Mouse (Mus musculus) erythroblast, adult 5-6 weeks (primary cell): ENCODE measurements around the gene Nup107. TPM values are rescaled to one million over a fixed set of nuclear protein-coding genes. Genes with fewer than 3 reads are reported as not detected.
A peak's percentile ranks its signal among the peaks of the same experiment; 100 is the strongest.
"Not testable (repeated sequence)": the region's sequence is repeated elsewhere in the genome, so short reads cannot be mapped to it uniquely, and the experiment has no call there.

Experiments
- ATAC-seq: replicated peaks from 2 replicates; pipeline ENCODE4 v1.8.0; 2016; ENCODE audit warnings: moderate number of reproducible peaks, mild to moderate bottlenecking, moderate TSS enrichment, inconsistent platforms; ENCODE audit not compliant: poor library complexity, low FRiP score, severe bottlenecking
- total RNA-seq, 2 experiments: library from RNA; stranded (forward) in 1 of 2; stranded (reverse) in 1 of 2; fragments of 150-400 nt in 1 of 2; fragments of 200-764, 138-1000 nt in 1 of 2; gene quantifications; 2 replicates each; pipeline versions ENCODE4 v1.2.3 to v1.2.4; 2015 to 2017; ENCODE audit warnings: low replicate concordance in 2 of 2

Nup107 gene
- total RNA-seq, 2 experiments from 2014 or later: 14.6 to 24.7 TPM

- peak; percentile 80 for ATAC-seq
Observed at GRCm38 (mm10) chr10:117709930-117710603, 82.4 kb downstream of the Nup107 start.

DNA sequence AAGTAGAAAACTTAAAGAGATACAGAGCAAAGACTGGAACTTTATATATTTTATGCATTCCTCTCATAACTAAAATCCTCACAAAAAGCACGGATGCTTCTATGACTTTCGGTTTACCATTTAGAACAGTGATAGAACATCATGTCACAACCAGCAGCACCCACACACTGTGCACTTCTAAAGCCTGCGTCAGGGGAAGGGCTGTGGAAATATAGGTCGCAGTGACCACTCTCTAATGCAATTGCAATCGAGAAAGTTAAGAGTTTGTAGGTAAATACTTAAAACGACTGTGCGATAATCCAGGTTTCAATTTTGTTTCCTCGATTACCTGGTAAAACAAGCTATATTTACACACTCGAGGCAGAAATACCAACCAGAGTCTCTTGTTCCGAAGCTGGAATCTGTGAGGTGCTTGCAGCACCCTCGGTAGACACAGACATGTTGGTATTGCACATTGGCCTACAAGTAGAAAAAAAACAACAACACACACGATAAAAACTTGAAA is 83.1 kb downstream of the Nup107 start:
- ATAC-seq: peak; percentile 34; the same call in 1 of the 2 replicates

DNA sequence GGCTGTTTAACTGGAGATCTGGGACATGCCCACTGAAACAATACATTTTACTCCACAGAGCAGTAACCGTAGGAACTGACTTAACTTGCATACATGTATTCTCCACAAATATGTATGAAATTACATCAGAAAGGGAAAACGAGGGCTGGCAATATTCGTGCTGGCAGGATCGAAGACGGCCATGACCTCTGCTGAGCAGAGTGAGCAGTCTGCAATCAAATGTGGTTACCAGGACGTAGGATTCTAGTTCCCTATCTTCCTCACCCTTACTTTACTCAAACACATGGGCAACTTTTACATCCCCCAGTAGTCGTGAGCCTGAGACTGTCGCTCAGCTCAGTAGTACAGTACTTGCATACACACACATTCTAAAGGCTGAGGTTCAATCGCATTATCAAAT is 83.6 kb downstream of the Nup107 start:
- ATAC-seq: no peak

DNA sequence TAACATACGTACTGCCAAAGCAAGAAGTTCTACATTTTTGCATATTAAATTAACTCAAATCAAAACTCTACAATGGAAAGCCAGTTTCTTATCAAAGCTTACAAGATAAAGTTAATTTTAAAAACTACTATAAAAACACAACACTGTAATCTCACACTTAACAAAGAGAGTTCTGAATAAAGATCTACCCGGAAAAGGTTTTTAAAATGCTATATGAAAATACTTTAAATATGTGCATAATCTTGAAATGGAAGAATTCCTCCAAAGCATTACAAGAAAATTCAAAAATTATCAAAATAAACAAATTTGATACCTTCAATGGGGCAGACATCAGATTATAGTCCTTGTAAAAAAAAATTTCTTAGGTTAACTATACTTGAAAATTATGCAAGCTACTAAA is 84.1 kb downstream of the Nup107 start:
- no peak for ATAC-seq

GRCm38 (mm10) chr10:117707114-117707838 is 85.2 kb downstream of the Nup107 start:
- no peak for ATAC-seq

DNA sequence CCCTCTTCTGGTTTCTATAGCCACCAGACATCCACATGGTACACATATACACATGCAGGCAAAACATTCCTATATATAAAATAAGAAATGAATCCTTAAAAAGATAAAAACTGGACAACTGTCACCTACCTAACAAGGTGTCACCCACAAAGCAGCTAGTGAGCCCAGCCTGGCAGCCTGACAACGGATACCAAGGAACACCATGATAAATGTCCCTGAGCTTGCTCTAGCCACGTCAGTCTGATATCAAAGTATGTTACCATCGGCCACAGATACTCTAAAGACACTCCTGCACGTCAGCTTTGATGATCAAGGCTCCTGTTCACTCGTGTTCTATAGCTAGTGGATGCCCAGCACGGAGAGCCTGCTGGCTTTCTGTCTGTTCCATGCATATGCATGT is 86.1 kb downstream of the Nup107 start:
- ATAC-seq: no peak

DNA sequence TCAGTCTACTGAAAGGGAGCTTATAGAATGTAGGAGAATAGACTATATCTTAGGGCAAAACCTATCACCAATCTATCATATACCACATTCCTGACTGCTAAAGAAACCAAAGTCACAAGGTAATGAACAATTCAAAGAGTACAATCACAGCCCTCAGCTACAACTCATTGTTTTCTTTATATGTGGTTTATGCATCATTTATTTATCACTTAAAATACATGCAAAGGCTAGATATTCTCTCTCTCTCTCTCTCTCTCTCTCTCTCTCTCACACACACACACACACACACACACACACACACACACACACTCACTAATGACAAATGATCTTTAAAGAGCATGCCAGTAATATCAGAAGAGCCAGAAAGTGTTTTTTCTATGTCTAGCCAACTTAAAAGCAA is 86.7 kb downstream of the Nup107 start:
- no peak for ATAC-seq

DNA sequence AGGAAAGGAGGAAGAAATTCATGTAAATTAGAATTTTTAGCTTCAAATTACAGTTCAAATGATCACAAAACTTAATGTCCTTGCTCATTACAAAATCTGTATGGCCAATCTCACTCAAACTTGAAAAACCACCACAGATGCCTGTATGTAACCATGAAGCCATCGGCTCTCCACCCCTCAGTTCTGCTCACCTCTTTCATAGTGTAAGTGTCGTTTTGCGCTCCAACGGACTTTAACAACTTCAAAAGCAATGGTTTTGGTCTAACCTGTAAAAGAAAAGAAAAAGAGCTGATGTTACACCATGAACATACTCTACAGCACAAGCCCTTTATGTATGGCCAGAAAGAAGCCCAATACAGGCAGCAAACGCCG is 87.6 kb downstream of the Nup107 start:
- no peak for ATAC-seq

DNA sequence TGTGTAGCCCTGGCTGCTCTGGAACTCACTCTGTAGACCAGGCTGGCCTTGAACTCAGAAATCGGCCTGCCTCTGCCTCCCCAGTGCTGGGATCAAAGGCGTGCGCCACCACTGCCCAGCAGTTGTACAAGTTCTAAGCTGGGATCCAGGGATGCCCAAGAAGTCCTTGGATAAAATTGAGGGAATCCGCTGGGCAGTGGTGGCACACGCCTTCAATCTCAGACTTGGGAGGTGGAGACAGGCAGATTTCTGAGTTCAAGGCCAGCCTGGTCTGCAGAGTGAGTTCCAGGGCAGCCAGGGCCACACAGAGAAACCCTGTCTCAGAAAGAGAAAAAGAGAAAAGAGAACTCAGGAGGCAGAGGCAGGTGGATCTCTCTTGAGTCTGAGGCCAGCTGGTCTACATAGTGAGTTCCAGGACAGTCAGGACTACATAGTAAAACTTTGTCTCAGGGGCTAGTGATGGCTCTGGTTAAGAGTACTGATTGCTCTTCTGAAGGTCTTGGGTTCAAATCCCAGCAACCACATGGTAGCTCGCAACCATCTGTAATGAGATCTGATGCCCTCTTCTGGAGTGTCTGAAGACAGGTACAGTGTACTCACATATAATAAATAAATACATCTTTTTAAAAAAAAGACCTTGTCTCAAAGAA is 88.1 kb downstream of the Nup107 start:
- ATAC-seq: not testable (repeated sequence)

- no peak for ATAC-seq
Observed at GRCm38 (mm10) chr10:117703506-117703905, 89.0 kb downstream of the Nup107 start.

GRCm38 (mm10) chr10:117702024-117702833 is 90.3 kb downstream of the Nup107 start:
- ATAC-seq: no peak

DNA sequence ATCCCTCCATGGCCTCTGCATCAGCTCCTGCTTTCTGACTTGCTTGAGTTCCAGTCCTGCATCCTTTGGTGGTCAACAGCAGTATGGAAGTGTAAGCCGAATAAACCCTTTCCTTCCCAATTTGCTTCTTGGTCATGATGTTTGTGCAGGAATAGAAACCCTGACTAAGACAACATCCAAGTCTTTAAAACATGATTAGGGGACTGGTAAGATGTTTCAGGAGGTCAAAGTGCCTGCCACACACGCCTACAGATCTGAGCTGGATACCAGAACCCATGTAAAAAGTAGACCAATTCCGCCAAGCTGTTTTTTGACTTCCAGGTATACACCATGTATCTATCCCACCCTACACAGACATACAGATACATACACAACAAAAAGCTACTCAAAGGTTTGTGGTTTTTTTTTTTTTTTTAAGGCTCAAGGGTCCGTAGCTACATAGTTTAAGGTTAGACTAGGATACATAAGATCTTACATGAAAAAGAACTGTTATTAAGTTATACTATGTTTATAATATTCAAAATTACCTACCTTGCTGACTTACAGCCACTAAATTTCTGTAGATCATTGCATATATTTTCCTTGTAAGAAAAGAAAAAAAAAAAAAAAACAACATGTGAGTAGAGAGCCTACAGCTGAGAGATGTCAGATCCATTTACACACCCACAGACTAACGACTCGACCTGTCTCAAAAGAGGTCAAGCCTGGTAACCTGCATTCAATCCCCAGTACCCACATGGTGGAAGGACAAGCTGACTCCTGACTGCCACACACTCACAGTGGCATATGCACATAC is 91.3 kb downstream of the Nup107 start:
- ATAC-seq: no peak

Other genes starting within 250 kb of the Nup107 start
- gene Cpm, start 163.2 kb downstream of the Nup107 start, total RNA-seq (2015; ENCODE audit: low replicate concordance): 0.63 TPM in 1 of 2 replicates, not detected in the other
- gene Cpm, start 163.2 kb downstream of the Nup107 start, total RNA-seq (2017; ENCODE audit: low replicate concordance): 0.60 TPM in 1 of 2 replicates, not detected in the other
- gene Mdm2, start 81.9 kb downstream of the Nup107 start, total RNA-seq (2015; ENCODE audit: low replicate concordance): 29.8 and 38.7 TPM in 2 replicates
- gene Mdm2, start 81.9 kb downstream of the Nup107 start, total RNA-seq (2017; ENCODE audit: low replicate concordance): 28.7 and 41.1 TPM in 2 replicates
- gene Slc35e3, start 46.3 kb downstream of the Nup107 start, total RNA-seq (2015; ENCODE audit: low replicate concordance): 0.38 and 0.84 TPM in 2 replicates
- gene Slc35e3, start 46.3 kb downstream of the Nup107 start, total RNA-seq (2017; ENCODE audit: low replicate concordance): 0.43 and 1.1 TPM in 2 replicates
- gene Rap1b, start 53.3 kb upstream of the Nup107 start, total RNA-seq (2015; ENCODE audit: low replicate concordance): 117 and 134 TPM in 2 replicates
- gene Rap1b, start 53.3 kb upstream of the Nup107 start, total RNA-seq (2017; ENCODE audit: low replicate concordance): 33.7 and 51.7 TPM in 2 replicates